8 mouse cellular contexts compared by ENCODE assay signal in genomic region chr13:65111961-65112360, GRCm38 (mm10). TPM values are rescaled to one million over a fixed set of nuclear protein-coding genes. Genes with fewer than 3 reads are reported as not detected.
A peak's percentile ranks its signal among the peaks of the same experiment; 100 is the strongest.
DNase-seq lines count a peak whose midpoint lies in the region; ATAC-seq and TF ChIP-seq lines count a peak whose summit lies in the region.

No protein-coding gene starts in this region.

- peaks cover 4% of the 10 kb centered on the region for H3K9me3 ChIP-seq in forebrain, embryonic 16.5 days (ENCODE audit: control insufficient read depth, low read length)
- no peaks in the 10 kb centered on the region for H3K9me3 ChIP-seq in intestine, embryonic 15.5 days
- no peaks in the 10 kb centered on the region for H3K9me3 ChIP-seq in liver, embryonic 16.5 days (replicated peaks; ENCODE audit: control insufficient read depth, low read length)
- H3K9me3 ChIP-seq in neural tube, embryonic 13.5 days = peaks cover 5% of the 10 kb centered on the region; the same call in 1 of the 2 replicates

- H3K79me3 ChIP-seq in C2C12 (ENCODE audit: low read depth) = peaks cover 41% of the 10 kb centered on the region

- H3K4me3 ChIP-seq in C2C12 (ENCODE audit: insufficient read depth, poor library complexity, severe bottlenecking) = peak overlapping the region; percentile 69
- peak overlapping the region; percentile 76 for H3K4me3 ChIP-seq in forebrain, embryonic 16.5 days (replicated peaks; ENCODE audit: low read length)
- peak overlapping the region; percentile 91 for H3K4me3 ChIP-seq in intestine, embryonic 15.5 days (replicated peaks)
- peak overlapping the region; percentile 89 for H3K4me3 ChIP-seq in liver, embryonic 16.5 days (ENCODE audit: low read depth, low read length)
- peak overlapping the region; percentile 88 for H3K4me3 ChIP-seq in neural tube, embryonic 13.5 days

- H3K27me3 ChIP-seq in C2C12 (ENCODE audit: control insufficient read depth, insufficient read depth, insufficient read length) = no peaks in the 10 kb centered on the region
- H3K27me3 ChIP-seq in forebrain, embryonic 16.5 days (replicated peaks; ENCODE audit: control insufficient read depth, insufficient read depth, low read length) = no peaks in the 10 kb centered on the region
- no peaks in the 10 kb centered on the region for H3K27me3 ChIP-seq in intestine, embryonic 15.5 days (replicated peaks)
- no peaks in the 10 kb centered on the region for H3K27me3 ChIP-seq in liver, embryonic 16.5 days (ENCODE audit: control insufficient read depth, insufficient read depth, low read depth, low read length)
- H3K27me3 ChIP-seq in neural tube, embryonic 13.5 days = no peaks in the 10 kb centered on the region

- no peak overlapping the region for H3ac ChIP-seq in C2C12 (ENCODE audit: control insufficient read depth, insufficient read length, low read depth)

- no peak for DNase-seq in cerebellum, adult 11-12 months
- DNase-seq in layer of hippocampus, adult 8-10 months (ENCODE audit: low spot score in 2 of 2) = no peak

- peaks cover 54% of the 10 kb centered on the region for H3K79me2 ChIP-seq in C2C12 (ENCODE audit: control insufficient read depth, insufficient read depth)

- no peak overlapping the region; the same call in 1 of the 2 replicates for H3K27ac ChIP-seq in forebrain, embryonic 16.5 days (ENCODE audit: low read length)
- peak overlapping the region; percentile 91 for H3K27ac ChIP-seq in intestine, embryonic 15.5 days
- H3K27ac ChIP-seq in liver, embryonic 16.5 days (ENCODE audit: low read length) = peak overlapping the region; percentile 96
- peak overlapping the region; percentile 89 for H3K27ac ChIP-seq in neural tube, embryonic 13.5 days (replicated peaks)

- TF ChIP-seq CTCF in C2C12 (IDR thresholded peaks at IDR 0.05; ENCODE audit: control insufficient read depth, insufficient read depth, insufficient read length) = no peak

- H3K4me1 ChIP-seq in forebrain, embryonic 16.5 days (replicated peaks; ENCODE audit: control insufficient read depth, insufficient read depth, low read length) = peaks cover 4% of the 10 kb centered on the region
- H3K4me1 ChIP-seq in intestine, embryonic 15.5 days (replicated peaks) = no peaks in the 10 kb centered on the region
- peaks cover 10% of the 10 kb centered on the region for H3K4me1 ChIP-seq in liver, embryonic 16.5 days (ENCODE audit: control insufficient read depth, low read depth, low read length)
- H3K4me1 ChIP-seq in neural tube, embryonic 13.5 days (replicated peaks) = peaks cover 23% of the 10 kb centered on the region

- no peaks in the 10 kb centered on the region for H3K36me3 ChIP-seq in C2C12 (ENCODE audit: control insufficient read depth, insufficient read depth)
- no peaks in the 10 kb centered on the region for H3K36me3 ChIP-seq in forebrain, embryonic 16.5 days (ENCODE audit: control insufficient read depth, insufficient read depth)
- no peaks in the 10 kb centered on the region for H3K36me3 ChIP-seq in intestine, embryonic 15.5 days
- no peaks in the 10 kb centered on the region for H3K36me3 ChIP-seq in liver, embryonic 16.5 days (ENCODE audit: control insufficient read depth, insufficient read depth)
- no peaks in the 10 kb centered on the region for H3K36me3 ChIP-seq in neural tube, embryonic 13.5 days

- H3K9ac ChIP-seq in forebrain, embryonic 16.5 days (replicated peaks; ENCODE audit: low read depth, low read length) = peak overlapping the region; percentile 76
- H3K9ac ChIP-seq in intestine, embryonic 15.5 days = peak overlapping the region; percentile 94
- peak overlapping the region; percentile 91 for H3K9ac ChIP-seq in liver, embryonic 16.5 days (ENCODE audit: low read depth, low read length)
- H3K9ac ChIP-seq in neural tube, embryonic 13.5 days = peak overlapping the region; percentile 95

- WGBS in forebrain, embryonic 16.5 days = 2% methylated on average over 5 of the region's 5 CpGs
- 0% methylated on average over 5 of the region's 5 CpGs for WGBS in intestine, embryonic 15.5 days
- 0% methylated on average over 5 of the region's 5 CpGs for WGBS in liver, embryonic 16.5 days (ENCODE audit: insufficient replicate concordance)
- 2% methylated on average over 5 of the region's 5 CpGs for WGBS in neural tube, embryonic 13.5 days

- peak overlapping the region; percentile 63 for H3K4me2 ChIP-seq in forebrain, embryonic 16.5 days (ENCODE audit: low read length)
- H3K4me2 ChIP-seq in intestine, embryonic 15.5 days (replicated peaks) = peak overlapping the region; percentile 66
- peak overlapping the region; percentile 75 for H3K4me2 ChIP-seq in liver, embryonic 16.5 days (ENCODE audit: low read depth, low read length)
- peak overlapping the region; percentile 83 for H3K4me2 ChIP-seq in neural tube, embryonic 13.5 days

- ATAC-seq in activated CD4-positive, CD25-positive, alpha-beta regulatory T cell, adult 4 months = peak; percentile 29
- ATAC-seq in forebrain, embryonic 16.5 days = no peak
- ATAC-seq in intestine, embryonic 15.5 days = peak; percentile 64
- ATAC-seq in liver, embryonic 16.5 days (ENCODE audit: low read depth) = peak; percentile 45
- ATAC-seq in neural tube, embryonic 13.5 days (ENCODE audit: low read depth) = no peak

TF ChIP-seq in C2C12, 6 proteins besides CTCF, POLR2A, EP300 and RAD21:
- TF ChIP-seq MYOG (IDR thresholded peaks at IDR 0.05; ENCODE audit: control insufficient read depth, extremely low read depth, insufficient read length) = no peak
TF ChIP-seq in C2C12: peak in this region for 0.

RNA-seq across cellular contexts. Expression of gene Mfsd14b, which starts 0.8 kb away (rescaled TPM):
- 7.3 TPM for polyA plus RNA-seq in C2C12 (2012; fragmentation: generic; extraction: Trizol)
- polyA plus RNA-seq in activated CD4-positive, CD25-positive, alpha-beta regulatory T cell, adult 4 months (2017; shearing (Covaris generic)) = 10 to 100 TPM; 19.7 to 23.2 TPM
- 33.5 and 40.0 TPM in 2 replicates for polyA plus RNA-seq in forebrain, embryonic 16.5 days (2015; fragmentation: Nextera tagmentation; extraction: Ambion mirVana)
- 53.0 and 60.1 TPM in 2 replicates for polyA plus RNA-seq in intestine, embryonic 15.5 days (2015; fragmentation: Nextera tagmentation; extraction: Ambion mirVana)
- 32.1 and 35.8 TPM in 2 replicates for polyA plus RNA-seq in liver, embryonic 16.5 days (2015; fragmentation: Nextera tagmentation; extraction: Ambion mirVana)
- 31.1 and 32.1 TPM in 2 replicates for polyA plus RNA-seq in neural tube, embryonic 13.5 days (2015; fragmentation: Nextera tagmentation; extraction: Ambion mirVana)
- 10 to 100 TPM; 37.1 to 48.9 (median 43.6) TPM for total RNA-seq in layer of hippocampus, adult 8-10 months (2022)

RNA-seq across cellular contexts. Expression of gene Olfr465-ps1, which starts 25.9 kb away (rescaled TPM):
- not detected for polyA plus RNA-seq in C2C12 (2012; fragmentation: generic; extraction: Trizol)
- polyA plus RNA-seq in activated CD4-positive, CD25-positive, alpha-beta regulatory T cell, adult 4 months (2017; shearing (Covaris generic)) = not detected
- not detected in 2 replicates for polyA plus RNA-seq in forebrain, embryonic 16.5 days (2015; fragmentation: Nextera tagmentation; extraction: Ambion mirVana)
- polyA plus RNA-seq in intestine, embryonic 15.5 days (2015; fragmentation: Nextera tagmentation; extraction: Ambion mirVana) = not detected in 2 replicates
- not detected in 2 replicates for polyA plus RNA-seq in liver, embryonic 16.5 days (2015; fragmentation: Nextera tagmentation; extraction: Ambion mirVana)
- polyA plus RNA-seq in neural tube, embryonic 13.5 days (2015; fragmentation: Nextera tagmentation; extraction: Ambion mirVana) = not detected in 2 replicates
- not detected for total RNA-seq in layer of hippocampus, adult 8-10 months (2022)

RNA-seq across cellular contexts. Expression of gene Olfr466, which starts 38.1 kb away (rescaled TPM):
- polyA plus RNA-seq in C2C12 (2012; fragmentation: generic; extraction: Trizol) = not detected
- polyA plus RNA-seq in activated CD4-positive, CD25-positive, alpha-beta regulatory T cell, adult 4 months (2017; shearing (Covaris generic)) = not detected
- polyA plus RNA-seq in forebrain, embryonic 16.5 days (2015; fragmentation: Nextera tagmentation; extraction: Ambion mirVana) = not detected in 2 replicates
- polyA plus RNA-seq in intestine, embryonic 15.5 days (2015; fragmentation: Nextera tagmentation; extraction: Ambion mirVana) = not detected in 2 replicates
- not detected in 2 replicates for polyA plus RNA-seq in liver, embryonic 16.5 days (2015; fragmentation: Nextera tagmentation; extraction: Ambion mirVana)
- not detected in 2 replicates for polyA plus RNA-seq in neural tube, embryonic 13.5 days (2015; fragmentation: Nextera tagmentation; extraction: Ambion mirVana)
- not detected for total RNA-seq in layer of hippocampus, adult 8-10 months (2022)

RNA-seq across cellular contexts. Expression of gene Prss47, which starts 59.4 kb away (rescaled TPM):
- not detected for polyA plus RNA-seq in C2C12 (2012; fragmentation: generic; extraction: Trizol)
- not detected for polyA plus RNA-seq in activated CD4-positive, CD25-positive, alpha-beta regulatory T cell, adult 4 months (2017; shearing (Covaris generic))
- polyA plus RNA-seq in forebrain, embryonic 16.5 days (2015; fragmentation: Nextera tagmentation; extraction: Ambion mirVana) = not detected in 2 replicates
- polyA plus RNA-seq in intestine, embryonic 15.5 days (2015; fragmentation: Nextera tagmentation; extraction: Ambion mirVana) = not detected in 2 replicates
- polyA plus RNA-seq in liver, embryonic 16.5 days (2015; fragmentation: Nextera tagmentation; extraction: Ambion mirVana) = not detected in 2 replicates
- not detected in 2 replicates for polyA plus RNA-seq in neural tube, embryonic 13.5 days (2015; fragmentation: Nextera tagmentation; extraction: Ambion mirVana)
- not detected for total RNA-seq in layer of hippocampus, adult 8-10 months (2022)

Comparison
In these comparisons a context has a peak if more than half of its experiments do, and no peak if none do; other contexts are left out.
1. ATAC-seq: peak in activated CD4-positive, CD25-positive, alpha-beta regulatory T cell, adult 4 months (single experiment), intestine, embryonic 15.5 days (single experiment) and liver, embryonic 16.5 days (single experiment); none in forebrain, embryonic 16.5 days (single experiment) and neural tube, embryonic 13.5 days (single experiment).
2. Peak in every context shown above with its lines, with median percentiles within 50 percentile points of each other: H3K4me3 ChIP-seq, H3K4me2 ChIP-seq and H3K9ac ChIP-seq.